Mouse (Mus musculus) embryonic facial prominence, embryonic 10.5 days (tissue): ENCODE data around the gene Ddx5. TPM values are rescaled to one million over a fixed set of nuclear protein-coding genes. Genes with fewer than 3 reads are reported as not detected.
A peak's percentile ranks its signal among the peaks of the same experiment; 100 is the strongest.
"Not testable (repeated sequence)": the region's sequence is repeated elsewhere in the genome, so short reads cannot be mapped to it uniquely, and the experiment has no call there.

Experiments used
- DNase-seq: peaks from one replicate; pipeline ENCODE4 v3.0.0-alpha.2; 2017; ENCODE audit warnings: low spot score
- H3K27ac ChIP-seq: fragments of 300-500 bp; sonication (generic); replicated peaks from 2 replicates; pipeline ENCODE4 v1.5.1; 2016; ENCODE audit warnings: mild to moderate bottlenecking
- H3K27me3 ChIP-seq: fragments of 300-500 bp; sonication (generic); replicated peaks from 2 replicates; pipeline ENCODE4 v1.6.1; 2016; ENCODE audit warnings: low read depth, mild to moderate bottlenecking; ENCODE audit not compliant: poor library complexity, severe bottlenecking
- H3K36me3 ChIP-seq: fragments of 300-500 bp; sonication (generic); replicated peaks from 2 replicates; pipeline ENCODE4 v1.6.1; 2016; ENCODE audit warnings: mild to moderate bottlenecking, moderate library complexity
- H3K4me1 ChIP-seq: fragments of 300-500 bp; sonication (generic); 2 replicates; pipeline ENCODE4 v1.6.1; 2016
- H3K4me3 ChIP-seq: fragments of 300-500 bp; sonication (generic); 2 replicates; pipeline ENCODE4 v1.5.1; 2016; ENCODE audit warnings: mild to moderate bottlenecking, moderate library complexity
- H3K9me3 ChIP-seq: fragments of 300-500 bp; sonication (generic); 2 replicates; pipeline ENCODE4 v1.6.1; 2016; ENCODE audit warnings: mild to moderate bottlenecking
- WGBS: fragments of 180-500 bp; shearing (Covaris S2); methylation state at CpG from one replicate; pipeline ENCODE4 v1.1.7; 2016; 5-methylcytosine and 5-hydroxymethylcytosine counted together
- polyA plus RNA-seq: library from polyadenylated mRNA; unstranded; fragments of >200 nt; fragmentation: Nextera tagmentation; extraction: Ambion mirVana; gene quantifications from 2 replicates; pipeline ENCODE4 v1.2.1, GENCODE M21; 2016

Gene Ddx5
- polyA plus RNA-seq, 1 experiment from 2014 or later = 326 TPM

DNA sequence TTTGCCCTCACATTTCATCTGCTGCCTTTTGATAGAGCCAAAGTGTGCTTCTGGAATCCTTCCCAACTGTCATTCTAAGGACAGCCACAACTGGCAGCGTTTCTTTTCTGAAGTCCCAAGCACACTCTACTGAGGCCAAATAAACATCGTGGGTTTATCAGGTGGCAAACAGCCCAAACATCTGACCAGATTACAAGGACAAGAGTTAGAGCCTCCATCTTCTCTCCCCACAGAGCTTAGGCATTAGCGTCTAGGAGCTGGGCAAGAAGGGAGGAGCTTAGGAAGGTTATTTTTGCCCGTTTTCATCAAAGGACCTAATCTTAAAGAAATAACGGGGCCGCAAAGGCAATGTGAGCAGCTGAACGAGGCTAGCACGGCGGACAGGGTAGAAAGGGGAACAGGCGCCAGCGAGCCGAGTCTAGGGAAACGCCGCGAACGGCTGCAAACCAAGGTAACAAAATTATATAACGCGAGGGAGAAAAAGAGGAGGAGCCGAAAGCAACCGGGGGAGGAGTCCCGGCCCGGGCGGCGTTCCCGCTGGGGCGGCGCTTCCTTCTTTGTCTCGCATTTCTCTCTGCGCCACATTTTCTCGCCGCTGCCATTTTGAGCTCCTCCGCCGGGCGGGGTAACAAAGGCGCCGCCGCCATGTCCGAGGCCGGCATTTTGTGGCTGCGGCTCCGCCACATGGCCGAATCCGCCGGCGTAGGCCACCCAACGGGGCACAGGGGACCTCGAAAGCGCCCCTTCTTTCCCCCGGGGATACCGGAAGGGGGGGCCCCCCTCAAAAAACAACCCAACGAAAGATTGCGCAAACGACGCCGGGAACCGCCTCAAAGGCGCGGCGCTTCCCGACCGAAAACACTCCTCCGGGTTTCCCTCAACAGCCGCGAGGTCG lies 1.6 kb downstream of the Ddx5 start:
- peaks cover 21% of the 10 kb centered on the region for H3K4me1 ChIP-seq
- no peaks in the 10 kb centered on the region for H3K27me3 ChIP-seq
- H3K36me3 ChIP-seq = peaks cover 62% of the 10 kb centered on the region
- no peaks in the 10 kb centered on the region for H3K9me3 ChIP-seq
- peak overlapping the region; percentile 80 for H3K4me3 ChIP-seq
- WGBS = under 1% methylated on average over 65 of the region's 65 CpGs
- peak; percentile 88 for DNase-seq
- peak overlapping the region; percentile 100 for H3K27ac ChIP-seq

DNA sequence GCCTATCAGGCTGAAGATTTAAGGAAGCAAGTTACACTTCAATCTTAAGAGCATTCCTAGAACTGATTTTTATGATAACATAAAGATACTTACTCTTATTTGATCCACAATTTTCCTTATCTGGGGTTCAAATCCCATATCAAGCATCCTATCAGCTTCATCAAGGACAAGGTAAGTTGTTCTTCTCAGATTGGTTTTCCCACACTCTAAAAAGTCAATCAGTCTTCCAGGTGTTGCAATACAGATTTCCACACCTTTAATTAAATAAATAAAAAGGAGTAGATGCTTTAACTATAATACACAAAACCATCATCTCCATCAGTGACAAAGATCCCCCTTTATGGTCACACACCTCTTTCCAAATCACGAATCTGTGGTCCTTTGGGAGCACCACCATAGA lies 3.9 kb downstream of the Ddx5 start:
- H3K27me3 ChIP-seq = no peaks in the 10 kb centered on the region
- H3K36me3 ChIP-seq = peaks cover 77% of the 10 kb centered on the region
- H3K4me1 ChIP-seq = peaks cover 17% of the 10 kb centered on the region
- WGBS = 83% methylated on average over 1 of the region's 1 CpGs
- no peak overlapping the region for H3K27ac ChIP-seq
- H3K9me3 ChIP-seq = no peaks in the 10 kb centered on the region
- no peak for DNase-seq
- H3K4me3 ChIP-seq = no peak overlapping the region; the same call in 1 of the 2 replicates

DNA sequence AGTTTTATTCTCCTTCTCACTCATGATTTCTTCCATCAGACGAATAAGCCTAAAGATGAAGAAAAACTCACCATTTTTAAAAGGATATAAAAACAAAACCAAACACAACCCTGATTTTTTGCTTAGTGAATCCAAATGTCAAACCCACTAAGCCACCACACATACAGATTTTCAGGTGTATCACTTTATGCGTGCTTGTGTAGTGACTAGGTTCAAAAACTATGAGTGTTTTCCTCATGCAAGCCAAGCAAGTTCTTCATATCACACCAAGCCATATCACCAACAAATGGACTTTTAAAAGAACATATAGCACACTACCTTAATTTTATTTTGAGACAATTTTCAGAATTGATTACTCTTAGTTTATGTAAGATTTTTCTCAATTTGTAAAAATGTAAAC lies 4.5 kb downstream of the Ddx5 start:
- H3K27ac ChIP-seq = no peak overlapping the region
- no peak for DNase-seq
- WGBS = 91% methylated on average over 2 of the region's 2 CpGs
- H3K4me1 ChIP-seq = peaks cover 17% of the 10 kb centered on the region
- H3K4me3 ChIP-seq = no peak overlapping the region
- peaks cover 79% of the 10 kb centered on the region for H3K36me3 ChIP-seq
- no peaks in the 10 kb centered on the region for H3K9me3 ChIP-seq
- H3K27me3 ChIP-seq = no peaks in the 10 kb centered on the region

DNA sequence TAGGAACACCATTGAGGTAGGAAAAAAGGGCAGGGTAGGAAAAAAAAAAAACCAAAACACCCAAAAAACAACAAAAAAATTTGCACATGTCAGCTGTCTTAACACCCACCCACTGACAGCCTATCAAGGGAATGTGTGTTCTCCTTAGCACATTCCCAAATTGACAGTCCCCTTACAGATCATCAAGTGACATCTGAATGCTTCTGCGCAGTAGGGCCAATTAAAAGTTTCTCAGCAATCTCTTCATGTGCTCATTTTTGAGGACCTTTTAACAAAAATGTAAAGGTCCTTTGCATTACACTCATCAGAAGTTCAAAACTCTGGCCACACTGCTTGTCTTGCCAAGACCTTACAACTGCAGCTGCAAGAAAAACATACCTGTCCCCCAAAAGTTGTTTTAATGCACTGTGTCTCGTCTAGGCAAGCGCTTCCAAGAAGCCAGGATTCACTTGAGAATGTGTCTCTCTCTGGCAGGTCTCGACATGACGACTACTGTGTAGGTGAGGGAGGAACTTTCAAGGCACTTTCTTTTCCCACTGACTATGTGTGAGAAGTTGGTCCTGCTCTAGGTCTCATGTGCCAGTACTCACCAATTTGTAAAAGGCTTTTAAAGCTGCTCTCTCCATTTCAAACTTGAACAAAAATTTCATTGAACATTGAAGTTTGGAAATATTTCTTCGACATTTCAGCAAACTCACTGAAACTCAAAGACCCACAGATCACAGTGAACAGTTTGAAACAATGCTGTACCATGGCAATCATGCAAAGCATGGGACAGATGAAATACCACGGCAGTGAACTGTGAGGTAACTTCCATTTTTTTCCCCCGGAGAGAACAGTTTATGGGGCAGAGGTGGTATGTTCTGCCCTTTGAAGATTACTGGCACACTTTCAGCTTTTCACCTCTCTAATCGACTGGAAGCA lies 5.9 kb downstream of the Ddx5 start:
- DNase-seq = no peak
- Histone ChIP-seq H3K4me1 (peaks cover 18% of the 10 kb centered on the region), H3K27ac (no peak overlapping the region), H3K9me3 (no peaks in the 10 kb centered on the region), H3K36me3 (peaks cover 83% of the 10 kb centered on the region), H3K4me3 (no peak overlapping the region), H3K27me3 (no peaks in the 10 kb centered on the region)
- 85% methylated on average over 9 of the region's 9 CpGs for WGBS

DNA sequence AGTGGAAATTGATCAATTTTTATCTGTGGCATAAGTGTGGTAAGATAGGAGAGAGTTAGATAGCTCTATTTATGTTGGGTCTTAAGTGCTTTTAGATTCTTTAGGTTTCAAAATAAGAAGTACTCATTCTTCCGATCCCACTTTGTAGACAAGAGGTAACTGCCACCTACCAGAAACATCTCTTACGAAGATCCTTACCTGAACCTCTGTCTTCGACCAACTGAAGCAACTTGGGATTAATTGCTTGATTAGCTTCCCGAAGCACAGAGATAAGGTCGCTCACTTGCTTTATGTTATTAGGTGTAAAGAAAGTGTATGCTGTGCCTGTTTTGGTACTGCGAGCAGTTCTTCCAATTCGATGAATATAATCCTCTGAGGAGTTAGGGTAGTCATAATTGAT lies 6.7 kb downstream of the Ddx5 start:
- 93% methylated on average over 7 of the region's 7 CpGs for WGBS
- not testable (repeated sequence) for H3K27me3 ChIP-seq, H3K27ac ChIP-seq, H3K4me3 ChIP-seq, DNase-seq, H3K9me3 ChIP-seq
- peaks cover 83% of the 10 kb centered on the region for H3K36me3 ChIP-seq
- peaks cover 18% of the 10 kb centered on the region for H3K4me1 ChIP-seq

DNA sequence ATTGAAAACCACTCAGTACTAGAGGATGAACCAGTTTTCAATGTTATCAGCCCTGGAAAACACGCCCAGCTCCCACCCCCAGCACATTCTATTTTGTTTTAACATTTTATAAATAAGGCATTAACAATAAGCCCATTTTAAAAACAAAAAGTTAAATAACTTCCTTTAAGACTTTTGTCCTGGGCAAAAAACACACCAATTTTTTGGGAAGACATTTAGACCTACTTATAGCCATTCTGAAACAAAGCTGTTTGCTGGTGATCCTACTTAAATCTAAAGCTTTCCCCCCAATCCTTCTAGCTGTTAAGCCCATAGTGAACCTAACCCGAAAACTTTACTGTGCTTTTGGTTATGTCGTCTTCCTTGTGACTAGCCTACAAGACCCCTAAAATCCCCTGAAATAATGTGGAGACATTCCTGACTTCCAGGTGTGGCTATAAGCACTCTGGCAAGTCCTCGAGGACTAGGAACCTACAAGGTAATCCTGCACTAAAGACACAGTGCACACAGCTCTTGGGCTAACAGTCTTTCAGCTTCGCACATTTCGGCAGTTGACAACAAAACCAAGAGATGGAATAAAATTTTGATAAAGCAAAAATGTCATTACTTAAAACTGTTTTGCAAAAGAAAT lies 8.3 kb downstream of the Ddx5 start:
- H3K27me3 ChIP-seq = no peaks in the 10 kb centered on the region
- 82% methylated on average over 6 of the region's 6 CpGs for WGBS
- DNase-seq = no peak
- no peaks in the 10 kb centered on the region for H3K9me3 ChIP-seq
- H3K4me1 ChIP-seq = peaks cover 8% of the 10 kb centered on the region
- peaks cover 81% of the 10 kb centered on the region for H3K36me3 ChIP-seq
- H3K27ac ChIP-seq = no peak overlapping the region
- no peak overlapping the region for H3K4me3 ChIP-seq

DNA sequence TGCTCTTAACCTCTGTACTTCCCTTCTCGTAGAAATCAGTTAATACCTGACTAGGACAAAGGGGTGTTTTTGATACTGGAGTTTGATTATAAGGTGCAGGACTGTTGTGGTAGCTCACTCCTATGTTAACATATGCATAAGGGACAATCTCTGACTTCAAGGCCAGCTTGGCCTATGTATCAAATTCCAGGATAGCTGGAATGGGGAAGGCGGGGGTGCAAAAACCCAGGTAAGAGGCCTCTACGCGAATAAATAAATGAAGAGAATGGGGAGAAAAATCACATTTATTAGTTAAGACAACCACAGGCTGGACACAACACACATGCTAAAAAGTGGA lies 8.9 kb downstream of the Ddx5 start:
- H3K36me3 ChIP-seq = peaks cover 81% of the 10 kb centered on the region
- WGBS = 75% methylated on average over 4 of the region's 4 CpGs
- no peaks in the 10 kb centered on the region for H3K9me3 ChIP-seq
- no peak overlapping the region for H3K27ac ChIP-seq
- peak overlapping the region; percentile 92 for H3K4me3 ChIP-seq
- no peak for DNase-seq
- peaks cover 6% of the 10 kb centered on the region for H3K4me1 ChIP-seq
- H3K27me3 ChIP-seq = no peaks in the 10 kb centered on the region

DNA sequence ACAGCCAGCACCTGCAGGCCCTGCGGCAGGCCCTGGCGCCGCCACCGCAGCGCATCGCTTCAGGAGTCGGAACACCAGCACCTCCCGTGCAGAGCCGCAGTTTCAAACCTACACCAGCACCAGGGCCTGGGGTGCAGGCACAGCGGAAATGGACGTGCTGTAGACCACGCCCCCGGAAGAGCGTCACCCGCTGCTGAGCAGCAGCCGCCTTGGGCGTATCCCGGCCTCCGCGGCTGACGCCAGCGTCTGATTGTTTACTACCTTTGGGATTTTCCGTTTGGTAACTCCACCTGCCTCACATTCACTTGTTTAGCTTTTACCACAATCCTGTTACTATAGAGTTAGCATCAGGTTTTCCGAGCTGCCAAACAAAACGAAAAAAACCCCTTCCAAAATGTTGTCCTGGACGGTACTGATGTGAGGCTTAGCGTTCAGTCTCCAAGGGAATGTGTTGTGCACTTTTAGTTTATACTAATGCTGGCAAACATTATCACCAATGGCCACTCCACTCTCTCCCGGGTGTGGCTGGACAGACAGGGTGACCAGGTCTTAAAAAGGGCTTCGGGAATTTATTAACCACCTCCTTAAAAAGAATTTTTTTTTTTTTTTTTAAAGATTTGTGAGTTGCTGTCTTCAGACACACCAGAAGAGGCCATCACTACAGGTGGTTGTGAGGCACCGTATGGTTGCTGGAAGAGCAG lies 9.4 kb downstream of the Ddx5 start, which contains the start of gene Polg2:
Gene Polg2 (minus strand): TSS at position 150 of the 701 bp plus-strand sequence.
- Histone ChIP-seq H3K4me1 (peaks cover 6% of the 10 kb centered on the region), H3K27me3 (no peaks in the 10 kb centered on the region), H3K9me3 (no peaks in the 10 kb centered on the region), H3K36me3 (peaks cover 81% of the 10 kb centered on the region), H3K4me3 (peak within 1 kb of the TSS; percentile 92), H3K27ac (peak within 1 kb of the TSS; percentile 93)
- DNase-seq = peak; percentile 93
- WGBS = 4% methylated on average over 30 of the region's 30 CpGs

DNA sequence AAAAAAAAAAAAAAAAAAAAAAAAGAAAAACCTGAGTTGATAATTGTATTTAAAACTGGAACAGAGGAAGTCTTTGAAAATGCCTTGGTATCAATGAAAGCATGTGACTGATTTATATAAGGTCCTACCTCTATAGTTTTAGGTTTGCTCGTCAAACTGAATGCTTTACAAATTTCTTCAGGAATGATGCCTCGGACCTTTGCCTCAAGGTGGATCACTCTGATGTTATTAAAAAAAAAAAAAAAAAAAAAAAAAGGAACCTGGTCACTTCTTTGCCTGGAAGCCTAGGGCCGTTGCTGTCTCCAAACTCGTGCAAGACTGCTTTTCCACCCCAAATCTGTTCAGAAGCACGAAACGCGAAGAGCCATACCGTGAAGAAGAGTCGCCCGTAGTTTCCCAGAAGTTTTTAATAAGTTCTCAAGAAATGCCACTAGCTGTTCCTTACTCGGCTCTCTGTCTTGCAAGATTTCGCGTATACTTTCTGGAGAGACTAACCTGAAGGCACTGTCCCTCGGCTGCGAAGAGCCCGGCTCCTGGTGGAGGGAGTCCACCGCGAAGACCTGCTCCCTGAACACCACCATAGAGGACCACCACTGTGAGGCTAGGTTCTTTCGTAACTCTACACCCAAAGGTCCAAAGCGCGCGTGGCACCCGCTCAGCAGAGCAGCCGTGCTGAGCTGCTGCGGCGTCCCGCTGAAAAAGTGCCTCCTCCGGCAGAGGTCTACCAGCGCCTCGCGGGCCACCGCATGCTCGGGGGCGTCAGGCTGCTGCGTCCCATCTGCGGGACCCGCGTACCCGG lies 10.2 kb downstream of the Ddx5 start:
- Histone ChIP-seq H3K4me3 (peak overlapping the region; percentile 92), H3K4me1 (peaks cover 6% of the 10 kb centered on the region), H3K9me3 (no peaks in the 10 kb centered on the region), H3K36me3 (peaks cover 81% of the 10 kb centered on the region), H3K27me3 (no peaks in the 10 kb centered on the region), H3K27ac (peak overlapping the region; percentile 93)
- DNase-seq = no peak
- 3% methylated on average over 39 of the region's 39 CpGs for WGBS

DNA sequence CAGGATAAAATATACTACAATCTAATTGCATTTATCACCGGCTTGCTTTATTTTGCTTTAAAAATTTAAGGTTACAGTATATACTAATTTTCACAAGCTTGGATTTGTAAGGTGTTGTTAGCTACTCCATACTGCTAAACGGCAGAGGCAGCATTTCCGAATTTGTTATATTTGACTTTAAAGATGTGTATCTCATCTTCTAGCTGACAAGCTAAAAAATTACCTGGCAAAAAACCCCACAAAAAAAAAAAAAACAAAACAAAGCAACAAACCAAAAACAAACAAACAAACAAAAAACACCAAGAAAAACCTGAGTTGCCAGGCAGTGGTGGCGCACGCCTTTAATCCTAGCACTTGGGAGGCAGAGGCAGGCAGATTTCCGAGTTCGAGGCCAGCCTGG lies 10.9 kb downstream of the Ddx5 start:
- peak overlapping the region; percentile 92 for H3K4me3 ChIP-seq
- no peaks in the 10 kb centered on the region for H3K9me3 ChIP-seq
- peaks cover 6% of the 10 kb centered on the region for H3K4me1 ChIP-seq
- no peak overlapping the region for H3K27ac ChIP-seq
- WGBS = 96% methylated on average over 7 of the region's 7 CpGs
- H3K36me3 ChIP-seq = peaks cover 81% of the 10 kb centered on the region
- H3K27me3 ChIP-seq = no peaks in the 10 kb centered on the region
- DNase-seq = no peak

DNA sequence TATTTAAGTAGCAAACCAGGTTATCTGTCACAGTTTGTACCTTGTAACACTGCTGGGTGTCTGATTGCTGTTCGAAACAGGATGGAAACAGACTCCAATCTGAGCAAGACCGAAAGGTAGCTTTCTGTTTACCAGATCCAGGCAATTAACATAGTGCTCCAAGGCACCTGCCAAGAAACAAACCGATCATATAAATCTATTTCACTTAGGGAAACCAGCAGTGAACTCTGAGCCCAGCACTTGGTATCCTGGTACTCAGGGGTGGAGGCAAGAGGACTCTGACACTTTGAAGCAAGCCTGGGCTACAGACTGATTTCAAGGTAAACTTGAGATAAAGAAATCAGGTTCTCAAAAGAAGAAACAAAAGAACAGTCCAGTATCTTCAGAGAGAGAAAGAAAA lies 11.6 kb downstream of the Ddx5 start:
- H3K9me3 ChIP-seq = no peaks in the 10 kb centered on the region
- H3K4me3 ChIP-seq = no peak overlapping the region; the same call in 1 of the 2 replicates
- H3K27ac ChIP-seq = no peak overlapping the region
- WGBS = 90% methylated on average over 3 of the region's 3 CpGs
- H3K27me3 ChIP-seq = no peaks in the 10 kb centered on the region
- peaks cover 81% of the 10 kb centered on the region for H3K36me3 ChIP-seq
- DNase-seq = no peak
- peaks cover 6% of the 10 kb centered on the region for H3K4me1 ChIP-seq
